ENCODE assay signal across 8 mouse cellular contexts in genomic region chr4:108350819-108351218, GRCm38 (mm10). TPM values are rescaled to one million over a fixed set of nuclear protein-coding genes. Genes with fewer than 3 reads are reported as not detected.
A peak's percentile ranks its signal among the peaks of the same experiment; 100 is the strongest.
DNase-seq lines count a peak whose midpoint lies in the region; ATAC-seq and TF ChIP-seq lines count a peak whose summit lies in the region.

No protein-coding gene starts in this region.

- no peak overlapping the region for H3K9ac ChIP-seq in ES-Bruce4 (ENCODE audit: low read depth, poor library complexity, severe bottlenecking)
- H3K9ac ChIP-seq in heart, embryonic 15.5 days = no peak overlapping the region
- no peak overlapping the region for H3K9ac ChIP-seq in limb, embryonic 15.5 days
- H3K9ac ChIP-seq in midbrain, postnatal 0 days (replicated peaks; ENCODE audit: low read length, poor library complexity, severe bottlenecking) = no peak overlapping the region

- H3K4me1 ChIP-seq in ES-Bruce4 (ENCODE audit: control insufficient read depth, insufficient read depth, low read length) = peaks cover 7% of the 10 kb centered on the region
- H3K4me1 ChIP-seq in heart, embryonic 15.5 days (replicated peaks) = peaks cover 66% of the 10 kb centered on the region
- peaks cover 48% of the 10 kb centered on the region for H3K4me1 ChIP-seq in limb, embryonic 15.5 days
- H3K4me1 ChIP-seq in midbrain, postnatal 0 days (ENCODE audit: insufficient read depth, low read length) = no peaks in the 10 kb centered on the region

- no peak for TF ChIP-seq EP300 in ES-Bruce4 (IDR thresholded peaks at IDR 0.05; ENCODE audit: insufficient read depth, low read depth, low read length)

- no peak for TF ChIP-seq CTCF in ES-Bruce4 (IDR thresholded peaks at IDR 0.05; ENCODE audit: low read depth, low read length)
- no peak for TF ChIP-seq CTCF in midbrain, postnatal 0 days (IDR thresholded peaks at IDR 0.05)

- no peak for TF ChIP-seq POLR2A in ES-Bruce4 (IDR thresholded peaks at IDR 0.05; ENCODE audit: insufficient read depth, low read length)

- H3K4me3 ChIP-seq in ES-Bruce4 (ENCODE audit: low read depth, low read length) = 0 out of 2 replicates have a peak overlapping the region, but pooled peaks have one; percentile 1
- no peak overlapping the region for H3K4me3 ChIP-seq in heart, embryonic 15.5 days
- no peak overlapping the region for H3K4me3 ChIP-seq in limb, embryonic 15.5 days
- H3K4me3 ChIP-seq in midbrain, postnatal 0 days (ENCODE audit: low read depth, low read length) = no peak overlapping the region

- peak; percentile 19; the same call in 1 of the 2 replicates for ATAC-seq in common myeloid progenitor, adult 5-6 weeks (replicated peaks; ENCODE audit: low read depth, poor library complexity, severe bottlenecking)
- ATAC-seq in heart, embryonic 15.5 days (replicated peaks; ENCODE audit: insufficient number of reproducible peaks, insufficient read depth, low FRiP score, low read depth) = peak; percentile 64
- peak; percentile 77 for ATAC-seq in limb, embryonic 15.5 days (ENCODE audit: insufficient number of reproducible peaks, low FRiP score, low TSS enrichment, low read depth)
- ATAC-seq in midbrain, postnatal 0 days (ENCODE audit: low FRiP score) = no peak

- 9% methylated on average over 8 of the region's 8 CpGs for WGBS in heart, embryonic 15.5 days
- WGBS in limb, embryonic 15.5 days = 5% methylated on average over 8 of the region's 8 CpGs
- WGBS in midbrain, postnatal 0 days = 8% methylated on average over 8 of the region's 8 CpGs

- peak; percentile 51 for DNase-seq in midbrain, postnatal 0 days (ENCODE audit: low spot score)
- DNase-seq in spleen, postnatal 10 days (ENCODE audit: low spot score in 2 of 2) = no peak
- DNase-seq in spleen, adult 18-20 months = no peak
- no peak for DNase-seq in thymus, adult 18-20 months

- no peaks in the 10 kb centered on the region for H3K36me3 ChIP-seq in ES-Bruce4 (ENCODE audit: control insufficient read depth, insufficient read depth, low read length, poor library complexity, severe bottlenecking)
- H3K36me3 ChIP-seq in heart, embryonic 15.5 days = no peaks in the 10 kb centered on the region
- no peaks in the 10 kb centered on the region for H3K36me3 ChIP-seq in limb, embryonic 15.5 days
- no peaks in the 10 kb centered on the region for H3K36me3 ChIP-seq in midbrain, postnatal 0 days (ENCODE audit: insufficient read depth, low read length)

- no peaks in the 10 kb centered on the region for H3K27me3 ChIP-seq in ES-Bruce4 (ENCODE audit: control insufficient read depth, insufficient read depth, low read length, poor library complexity, severe bottlenecking)
- no peaks in the 10 kb centered on the region for H3K27me3 ChIP-seq in heart, embryonic 15.5 days
- H3K27me3 ChIP-seq in limb, embryonic 15.5 days = no peaks in the 10 kb centered on the region
- no peaks in the 10 kb centered on the region for H3K27me3 ChIP-seq in midbrain, postnatal 0 days (ENCODE audit: insufficient read depth, low read length)

- peak overlapping the region; percentile 14; the same call in 1 of the 2 replicates for H3K4me2 ChIP-seq in heart, embryonic 15.5 days
- H3K4me2 ChIP-seq in limb, embryonic 15.5 days = no peak overlapping the region
- H3K4me2 ChIP-seq in midbrain, postnatal 0 days (ENCODE audit: low read depth, low read length, poor library complexity, severe bottlenecking) = no peak overlapping the region

- H3K9me3 ChIP-seq in ES-Bruce4 (replicated peaks; ENCODE audit: control insufficient read depth, insufficient read depth, low read length, poor library complexity, severe bottlenecking) = no peaks in the 10 kb centered on the region
- no peaks in the 10 kb centered on the region for H3K9me3 ChIP-seq in heart, embryonic 15.5 days (replicated peaks)
- no peaks in the 10 kb centered on the region for H3K9me3 ChIP-seq in limb, embryonic 15.5 days
- H3K9me3 ChIP-seq in midbrain, postnatal 0 days (ENCODE audit: low read length) = no peaks in the 10 kb centered on the region

- no peak overlapping the region for H3K27ac ChIP-seq in ES-Bruce4 (ENCODE audit: insufficient read depth, low read length)
- peak overlapping the region; percentile 86 for H3K27ac ChIP-seq in heart, embryonic 15.5 days
- H3K27ac ChIP-seq in limb, embryonic 15.5 days = peak overlapping the region; percentile 70
- H3K27ac ChIP-seq in midbrain, postnatal 0 days (ENCODE audit: low read depth, low read length) = no peak overlapping the region

RNA-seq across cellular contexts. Expression of gene Coa7, which starts 22.9 kb away (rescaled TPM):
- polyA plus RNA-seq in ES-Bruce4 (2011; ENCODE audit: insufficient read depth, insufficient read length, low read depth, missing spikeins) = 53.6 and 62.0 TPM in 2 replicates
- 6.2 and 35.8 TPM in 2 replicates for total RNA-seq in common myeloid progenitor, adult 5-6 weeks (2017)
- 41.2 and 48.0 TPM in 2 replicates for polyA plus RNA-seq in heart, embryonic 15.5 days (2015; fragmentation: Nextera tagmentation; extraction: Ambion mirVana)
- polyA plus RNA-seq in limb, embryonic 15.5 days (2015; fragmentation: Nextera tagmentation; extraction: Ambion mirVana) = 38.0 and 40.3 TPM in 2 replicates
- total RNA-seq in midbrain, postnatal 0 days (2014; rRNA removed) = 16.8 and 59.5 TPM in 2 replicates
- 59.6 and 63.2 TPM in 2 replicates for polyA plus RNA-seq in midbrain, postnatal 0 days (2015; fragmentation: Nextera tagmentation; extraction: Ambion mirVana)

RNA-seq across cellular contexts. Expression of gene Shisal2a, which starts 32.3 kb away (rescaled TPM):
- polyA plus RNA-seq in ES-Bruce4 (2011; ENCODE audit: insufficient read depth, insufficient read length, low read depth, missing spikeins) = 1.2 and 1.4 TPM in 2 replicates
- not detected in 2 replicates for total RNA-seq in common myeloid progenitor, adult 5-6 weeks (2017)
- 1.2 and 1.3 TPM in 2 replicates for polyA plus RNA-seq in heart, embryonic 15.5 days (2015; fragmentation: Nextera tagmentation; extraction: Ambion mirVana)
- polyA plus RNA-seq in limb, embryonic 15.5 days (2015; fragmentation: Nextera tagmentation; extraction: Ambion mirVana) = 1.8 and 1.9 TPM in 2 replicates
- 0.49 and 5.5 TPM in 2 replicates for total RNA-seq in midbrain, postnatal 0 days (2014; rRNA removed)
- 12.6 and 15.5 TPM in 2 replicates for polyA plus RNA-seq in midbrain, postnatal 0 days (2015; fragmentation: Nextera tagmentation; extraction: Ambion mirVana)

RNA-seq across cellular contexts. Expression of gene Zyg11b, which starts 49.9 kb away (rescaled TPM):
- polyA plus RNA-seq in ES-Bruce4 (2011; ENCODE audit: insufficient read depth, insufficient read length, low read depth, missing spikeins) = 26.7 and 30.8 TPM in 2 replicates
- 24.9 and 26.6 TPM in 2 replicates for total RNA-seq in common myeloid progenitor, adult 5-6 weeks (2017)
- 6.7 and 8.3 TPM in 2 replicates for polyA plus RNA-seq in heart, embryonic 15.5 days (2015; fragmentation: Nextera tagmentation; extraction: Ambion mirVana)
- 9.0 and 10.6 TPM in 2 replicates for polyA plus RNA-seq in limb, embryonic 15.5 days (2015; fragmentation: Nextera tagmentation; extraction: Ambion mirVana)
- total RNA-seq in midbrain, postnatal 0 days (2014; rRNA removed) = 131 and 162 TPM in 2 replicates
- polyA plus RNA-seq in midbrain, postnatal 0 days (2015; fragmentation: Nextera tagmentation; extraction: Ambion mirVana) = 22.3 and 26.0 TPM in 2 replicates

RNA-seq across cellular contexts. Expression of gene Gpx7, which starts 55.9 kb away (rescaled TPM):
- polyA plus RNA-seq in ES-Bruce4 (2011; ENCODE audit: insufficient read depth, insufficient read length, low read depth, missing spikeins) = 11.3 and 11.5 TPM in 2 replicates
- 0.14 and 1.8 TPM in 2 replicates for total RNA-seq in common myeloid progenitor, adult 5-6 weeks (2017)
- polyA plus RNA-seq in heart, embryonic 15.5 days (2015; fragmentation: Nextera tagmentation; extraction: Ambion mirVana) = 60.4 and 60.6 TPM in 2 replicates
- 125 and 133 TPM in 2 replicates for polyA plus RNA-seq in limb, embryonic 15.5 days (2015; fragmentation: Nextera tagmentation; extraction: Ambion mirVana)
- total RNA-seq in midbrain, postnatal 0 days (2014; rRNA removed) = 27.7 and 52.2 TPM in 2 replicates
- 35.1 and 37.5 TPM in 2 replicates for polyA plus RNA-seq in midbrain, postnatal 0 days (2015; fragmentation: Nextera tagmentation; extraction: Ambion mirVana)

Comparison
In these comparisons a context has a peak if more than half of its experiments do, and no peak if none do; other contexts are left out.
1. H3K27ac ChIP-seq: peak in heart, embryonic 15.5 days (single experiment) and limb, embryonic 15.5 days (single experiment); none in ES-Bruce4 (single experiment) and midbrain, postnatal 0 days (single experiment).